Comparison of ENCODE assay signal across 9 mouse cellular contexts in the genomic region with DNA sequence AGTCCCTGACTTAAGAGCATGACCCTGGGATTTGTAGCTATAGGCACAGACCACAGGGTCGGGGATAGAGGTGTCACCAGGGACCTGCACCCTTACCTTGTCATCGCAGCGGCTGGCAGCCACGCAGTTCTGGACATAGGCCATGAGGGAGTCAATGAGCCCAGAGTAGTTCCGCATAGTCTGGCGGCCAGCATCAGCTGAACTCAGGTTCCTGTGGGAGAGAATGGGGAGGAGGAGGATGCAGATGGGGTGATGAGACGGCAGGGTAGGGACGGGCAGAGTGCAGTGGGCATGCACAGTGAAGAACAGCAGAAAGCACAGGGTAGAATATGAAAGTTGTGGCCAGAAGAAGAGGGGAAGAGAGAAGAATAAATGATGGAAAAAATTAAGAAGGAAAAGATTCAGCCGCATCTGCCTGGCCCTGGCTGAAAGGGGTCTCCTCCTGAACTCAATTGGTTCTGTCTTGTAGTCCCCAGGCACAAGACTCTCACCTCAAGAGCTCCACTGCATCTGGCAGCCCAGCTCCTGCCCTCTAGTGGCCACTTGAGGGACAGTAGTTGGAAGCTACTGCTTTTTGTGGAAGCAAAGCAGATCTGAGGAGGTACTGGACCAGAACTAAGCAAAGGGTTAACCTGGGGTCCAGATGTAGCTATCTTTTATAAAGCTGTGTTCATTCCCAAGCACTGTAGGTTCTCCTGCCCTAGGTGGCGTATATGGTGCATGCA. TPM values are rescaled to one million over a fixed set of nuclear protein-coding genes. Genes with fewer than 3 reads are reported as not detected.
DNase-seq lines count a peak whose midpoint lies in the region; ATAC-seq lines count a peak whose summit lies in the region.
"Had no signal": no experiment of that assay in that cellular context is flagged by ENCODE, and none has a peak within 500 bp of the region (broad histone marks: within the 10 kb centered on the region; RNA-seq: fewer than 3 reads in every experiment).

No protein-coding gene starts in this region.

- no peak overlapping the region for H3K4me3 ChIP-seq in heart, embryonic 12.5 days
- no peak overlapping the region for H3K4me3 ChIP-seq in midbrain, embryonic 13.5 days (replicated peaks)
- no peak overlapping the region for H3K4me3 ChIP-seq in stomach, embryonic 16.5 days (replicated peaks; ENCODE audit: low read length)
- H3K4me3 ChIP-seq: limb, embryonic 13.5 days had no signal

- DNase-seq in heart, adult 11 months = peak; percentile 86
- DNase-seq in MN1 (ENCODE audit: low spot score) = peak; percentile 41
- peak; percentile 73 to 81 for DNase-seq in cerebellum, postnatal 14 days
- peak; percentile 67 to 80 for DNase-seq in left cerebral cortex, adult 18-20 months (ENCODE audit: low spot score in 2 of 2)

- ATAC-seq in heart, embryonic 12.5 days (ENCODE audit: insufficient number of reproducible peaks, low FRiP score) = no peak; the same call in 1 of the 2 replicates
- ATAC-seq in granulocyte monocyte progenitor cell, adult 5-6 weeks (replicated peaks; ENCODE audit: poor library complexity, severe bottlenecking) = peak; percentile 82
- peak; percentile 34; the same call in 1 of the 2 replicates for ATAC-seq in midbrain, embryonic 13.5 days
- ATAC-seq in stomach, embryonic 16.5 days (ENCODE audit: insufficient read depth, low FRiP score) = peak; percentile 56; the same call in 1 of the 2 replicates

- H3K9ac ChIP-seq in heart, embryonic 12.5 days = no peak overlapping the region
- no peak overlapping the region for H3K9ac ChIP-seq in midbrain, embryonic 13.5 days (replicated peaks)
- H3K9ac ChIP-seq in stomach, embryonic 16.5 days (ENCODE audit: low read length) = no peak overlapping the region
- H3K9ac ChIP-seq: limb, embryonic 13.5 days had no signal

- peaks cover 23% of the 10 kb centered on the region; the same call in 1 of the 2 replicates for H3K27me3 ChIP-seq in heart, embryonic 12.5 days (replicated peaks)
- no peaks in the 10 kb centered on the region for H3K27me3 ChIP-seq in midbrain, embryonic 13.5 days
- H3K27me3 ChIP-seq in stomach, embryonic 16.5 days (ENCODE audit: control insufficient read depth, insufficient read depth, low read length) = no peaks in the 10 kb centered on the region
- H3K27me3 ChIP-seq: limb, embryonic 13.5 days had no signal

- H3K9me3 ChIP-seq in heart, embryonic 12.5 days (replicated peaks) = no peaks in the 10 kb centered on the region
- no peaks in the 10 kb centered on the region for H3K9me3 ChIP-seq in midbrain, embryonic 13.5 days
- no peaks in the 10 kb centered on the region for H3K9me3 ChIP-seq in stomach, embryonic 16.5 days (replicated peaks; ENCODE audit: control insufficient read depth, low read length)
- H3K9me3 ChIP-seq: limb, embryonic 13.5 days had no signal

- H3K36me3 ChIP-seq in heart, embryonic 12.5 days = no peaks in the 10 kb centered on the region
- H3K36me3 ChIP-seq in midbrain, embryonic 13.5 days = no peaks in the 10 kb centered on the region
- H3K36me3 ChIP-seq in stomach, embryonic 16.5 days (ENCODE audit: control insufficient read depth, insufficient read depth, low read length) = no peaks in the 10 kb centered on the region
- H3K36me3 ChIP-seq: limb, embryonic 13.5 days had no signal

- no peak overlapping the region for H3K4me2 ChIP-seq in heart, embryonic 12.5 days
- H3K4me2 ChIP-seq in midbrain, embryonic 13.5 days (replicated peaks) = no peak overlapping the region
- H3K4me2 ChIP-seq in stomach, embryonic 16.5 days (ENCODE audit: low read depth, low read length) = no peak overlapping the region
- H3K4me2 ChIP-seq: limb, embryonic 13.5 days had no signal

- H3K4me1 ChIP-seq in heart, embryonic 12.5 days (replicated peaks) = no peaks in the 10 kb centered on the region
- no peaks in the 10 kb centered on the region for H3K4me1 ChIP-seq in midbrain, embryonic 13.5 days (replicated peaks)
- no peaks in the 10 kb centered on the region for H3K4me1 ChIP-seq in stomach, embryonic 16.5 days (ENCODE audit: control insufficient read depth, insufficient read depth, low read length)
- H3K4me1 ChIP-seq: limb, embryonic 13.5 days had no signal

- H3K27ac ChIP-seq in heart, embryonic 12.5 days (ENCODE audit: poor library complexity, severe bottlenecking) = no peak overlapping the region
- H3K27ac ChIP-seq in midbrain, embryonic 13.5 days = no peak overlapping the region
- no peak overlapping the region for H3K27ac ChIP-seq in stomach, embryonic 16.5 days (ENCODE audit: low read length)
- H3K27ac ChIP-seq: limb, embryonic 13.5 days had no signal

- 66% methylated on average over 10 of the region's 10 CpGs for WGBS in heart, embryonic 12.5 days
- 78% methylated on average over 10 of the region's 10 CpGs for WGBS in midbrain, embryonic 13.5 days
- 76% methylated on average over 10 of the region's 10 CpGs for WGBS in stomach, embryonic 16.5 days

RNA-seq across cellular contexts. Expression of gene Pkp1, which starts 36.5 kb away (rescaled TPM):
- 0.04 and 0.08 TPM in 2 replicates for polyA plus RNA-seq in heart, embryonic 12.5 days (2016; fragmentation: Nextera tagmentation; extraction: Ambion mirVana)
- total RNA-seq in granulocyte monocyte progenitor cell, adult 5-6 weeks (2014; fragmentation: Nextera tagmentation) = not detected in 2 replicates
- total RNA-seq in granulocyte monocyte progenitor cell, adult 5-6 weeks (2017) = not detected in 2 replicates
- total RNA-seq in left cerebral cortex, adult 18-20 months (2021) = under 1 TPM in 1 of 2 experiments, not detected in 1; 0.09 TPM
- not detected in 2 replicates for polyA plus RNA-seq in midbrain, embryonic 13.5 days (2015; fragmentation: Nextera tagmentation; extraction: Ambion mirVana)
- 49.8 and 67.2 TPM in 2 replicates for polyA plus RNA-seq in stomach, embryonic 16.5 days (2015; fragmentation: Nextera tagmentation; extraction: Ambion mirVana)

RNA-seq across cellular contexts. Expression of gene Tnnt2, which starts 46.4 kb away (rescaled TPM):
- 5,319 and 5,490 TPM in 2 replicates for polyA plus RNA-seq in heart, embryonic 12.5 days (2016; fragmentation: Nextera tagmentation; extraction: Ambion mirVana)
- total RNA-seq in granulocyte monocyte progenitor cell, adult 5-6 weeks (2014; fragmentation: Nextera tagmentation) = not detected in 2 replicates
- not detected in 2 replicates for total RNA-seq in granulocyte monocyte progenitor cell, adult 5-6 weeks (2017)
- 10 to 100 TPM; 13.0 to 13.2 TPM for total RNA-seq in left cerebral cortex, adult 18-20 months (2021)
- polyA plus RNA-seq in midbrain, embryonic 13.5 days (2015; fragmentation: Nextera tagmentation; extraction: Ambion mirVana) = 0.26 and 0.55 TPM in 2 replicates
- 40.8 and 48.4 TPM in 2 replicates for polyA plus RNA-seq in stomach, embryonic 16.5 days (2015; fragmentation: Nextera tagmentation; extraction: Ambion mirVana)

Comparison
In these comparisons a context has a peak if more than half of its experiments do, and no peak if none do; other contexts are left out.
1. RNA of gene Pkp1, which starts 36.5 kb away (polyA plus RNA-seq): 49.8 to 67.2 TPM in stomach, embryonic 16.5 days; 0.04 to 0.08 TPM in heart, embryonic 12.5 days and not detected in midbrain, embryonic 13.5 days; every median in the first group is over 10 times any median in the second.
2. RNA of gene Tnnt2, which starts 46.4 kb away (polyA plus RNA-seq): 5,319 to 5,490 TPM in heart, embryonic 12.5 days; 40.8 to 48.4 TPM in stomach, embryonic 16.5 days and 0.26 to 0.55 TPM in midbrain, embryonic 13.5 days; every median in the first group is over 100 times any median in the second.
3. Peak in every context shown above with its lines, with median percentiles within 50 percentile points of each other: DNase-seq.